Mouse (Mus musculus) midbrain, embryonic 11.5 days (tissue): Measurements from ENCODE around the gene Prune1. TPM values are rescaled to one million over a fixed set of nuclear protein-coding genes. Genes with fewer than 3 reads are reported as not detected.

ENCODE experiments used
- ATAC-seq: fragments of 200-750 bp; cut with Nextera tagmentation; 2 replicates; pipeline ENCODE4 v1.8.0; 2017; ENCODE audit warnings: moderate TSS enrichment, moderate library complexity; ENCODE audit not compliant: low FRiP score
- DNase-seq: peaks from one replicate; pipeline ENCODE4 v3.0.0; 2015; ENCODE audit warnings: low spot score; ENCODE audit errors: missing footprints
- H3K27ac ChIP-seq: fragments of 300-500 bp; sonication (generic); 2 replicates; pipeline ENCODE4 v1.5.1; 2014; ENCODE audit warnings: low read depth, low read length
- H3K27me3 ChIP-seq: fragments of 300-500 bp; sonication (generic); 2 replicates; pipeline ENCODE4 v1.6.1; 2014; ENCODE audit warnings: mild to moderate bottlenecking, low read length, moderate library complexity, mixed read lengths; ENCODE audit not compliant: control insufficient read depth, insufficient read depth
- H3K36me3 ChIP-seq: fragments of 300-500 bp; sonication (generic); 2 replicates; pipeline ENCODE4 v1.6.1; 2014; ENCODE audit warnings: mild to moderate bottlenecking, low read length, moderate library complexity, mixed read lengths; ENCODE audit not compliant: control insufficient read depth, insufficient read depth
- H3K4me1 ChIP-seq: fragments of 300-500 bp; sonication (generic); 2 replicates; pipeline ENCODE4 v1.6.1; 2014; ENCODE audit warnings: low read length; ENCODE audit not compliant: control insufficient read depth, insufficient read depth
- H3K4me2 ChIP-seq: fragments of 300-500 bp; sonication (generic); 2 replicates; pipeline ENCODE4 v1.6.1; 2014; ENCODE audit warnings: mild to moderate bottlenecking, moderate library complexity
- H3K4me3 ChIP-seq: fragments of 300-500 bp; sonication (generic); 2 replicates; pipeline ENCODE4 v1.5.1; 2014; ENCODE audit warnings: low read depth, low read length
- H3K9ac ChIP-seq: fragments of 300-500 bp; sonication (generic); 2 replicates; pipeline ENCODE4 v1.6.1; 2014; ENCODE audit warnings: low read length
- H3K9me3 ChIP-seq: fragments of 300-500 bp; sonication (generic); 2 replicates; pipeline ENCODE4 v1.6.1; 2016; ENCODE audit warnings: low read length; ENCODE audit not compliant: control insufficient read depth
- WGBS: fragments of 180-500 bp; shearing (Covaris S2); extraction: QIAGEN DNeasy Blood & Tissue Kit; methylation state at CpG from one replicate; pipeline ENCODE4 v1.1.7; 2014; 5-methylcytosine and 5-hydroxymethylcytosine counted together
- polyA plus RNA-seq: library from polyadenylated mRNA; unstranded; fragments of >200 nt; fragmentation: Nextera tagmentation; extraction: Ambion mirVana; gene quantifications from 2 replicates; pipeline ENCODE4 v1.2.1, GENCODE M21; 2014

Gene Prune1
- polyA plus RNA-seq, 1 experiment from 2014 or later, result 29.7 TPM

GRCm38 (mm10) chr3:95317414-95318080 is 35.7 kb upstream of the Prune1 start:
- no peaks in the 10 kb centered on the region for H3K27me3 ChIP-seq
- H3K9ac ChIP-seq, result no peak overlapping the region
- ATAC-seq (no peak), DNase-seq (peak; percentile 89)
- H3K4me1 ChIP-seq, result peaks cover 13% of the 10 kb centered on the region
- no peak overlapping the region for H3K4me3 ChIP-seq
- no peak overlapping the region for H3K4me2 ChIP-seq
- H3K27ac ChIP-seq, result no peak overlapping the region
- no peaks in the 10 kb centered on the region for H3K9me3 ChIP-seq
- WGBS, result 23% methylated on average over 12 of the region's 12 CpGs
- peaks cover 21% of the 10 kb centered on the region for H3K36me3 ChIP-seq

- ATAC-seq, result no peak; the same call in 1 of the 2 replicates
- Histone ChIP-seq H3K27me3 (no peaks in the 10 kb centered on the region), H3K36me3 (peaks cover 8% of the 10 kb centered on the region), H3K4me2 (peak overlapping the region; percentile 83), H3K9ac (peak overlapping the region; percentile 100), H3K27ac (peak overlapping the region; percentile 90; the same call in 1 of the 2 replicates), H3K9me3 (no peaks in the 10 kb centered on the region), H3K4me1 (peaks cover 13% of the 10 kb centered on the region), H3K4me3 (peak overlapping the region; percentile 91)
- WGBS, result 17% methylated on average over 9 of the region's 9 CpGs
- DNase-seq, result no peak
Measured at GRCm38 (mm10) chr3:95315844-95316550, 34.1 kb upstream of the Prune1 start.

GRCm38 (mm10) chr3:95315094-95315843 is 33.4 kb upstream of the Prune1 start:
- peak; percentile 99 for DNase-seq
- H3K9me3 ChIP-seq, result no peaks in the 10 kb centered on the region
- no peaks in the 10 kb centered on the region for H3K27me3 ChIP-seq
- peak overlapping the region; percentile 90 for H3K27ac ChIP-seq
- H3K36me3 ChIP-seq, result peaks cover 1% of the 10 kb centered on the region; the same call in 1 of the 2 replicates
- H3K4me2 ChIP-seq, result peak overlapping the region; percentile 83
- under 1% methylated on average over 67 of the region's 71 CpGs for whole genome bisulfite sequencing
- H3K9ac ChIP-seq, result peak overlapping the region; percentile 100
- ATAC-seq, result peak; percentile 94
- peak overlapping the region; percentile 91 for H3K4me3 ChIP-seq
- peaks cover 13% of the 10 kb centered on the region for H3K4me1 ChIP-seq

GRCm38 (mm10) chr3:95314486-95315093 is 32.7 kb upstream of the Prune1 start, which contains the start of gene Cers2:
Cers2 (plus strand) TSS chr3:95314791.
- WGBS, result 3% methylated on average over 27 of the region's 27 CpGs
- H3K4me1 ChIP-seq, result peaks cover 13% of the 10 kb centered on the region

GRCm38 (mm10) chr3:95314075-95314474 is 32.2 kb upstream of the Prune1 start:
- DNase-seq (no peak), ATAC-seq (no peak)
- H3K36me3 ChIP-seq, result no peaks in the 10 kb centered on the region
- H3K9ac ChIP-seq, result peak overlapping the region; percentile 100
- H3K9me3 ChIP-seq, result no peaks in the 10 kb centered on the region
- no peak overlapping the region for H3K4me3 ChIP-seq
- H3K27me3 ChIP-seq, result no peaks in the 10 kb centered on the region
- 49% methylated on average over 6 of the region's 6 CpGs for WGBS
- H3K27ac ChIP-seq, result no peak overlapping the region
- peaks cover 13% of the 10 kb centered on the region for H3K4me1 ChIP-seq
- H3K4me2 ChIP-seq, result peak overlapping the region; percentile 83; the same call in 1 of the 2 replicates

More at GRCm38 (mm10) chr3:95314486-95315093, 32.7 kb upstream of the Prune1 start, which contains the start of gene Cers2:
- DNase-seq (no peak), ATAC-seq (peak; percentile 74; the same call in 1 of the 2 replicates)
- Histone ChIP-seq H3K4me3 (peak within 1 kb of the TSS; percentile 91), H3K27me3 (no peaks in the 10 kb centered on the region), H3K9ac (peak within 1 kb of the TSS; percentile 100), H3K27ac (peak within 1 kb of the TSS; percentile 90), H3K4me2 (peak within 1 kb of the TSS; percentile 83), H3K9me3 (no peaks in the 10 kb centered on the region), H3K36me3 (no peaks in the 10 kb centered on the region)

- 50% methylated on average over 7 of the region's 7 CpGs for WGBS
- DNase-seq (no peak), ATAC-seq (no peak)
- Histone ChIP-seq H3K4me3 (no peak overlapping the region), H3K27me3 (no peaks in the 10 kb centered on the region), H3K36me3 (no peaks in the 10 kb centered on the region), H3K9ac (no peak overlapping the region), H3K9me3 (no peaks in the 10 kb centered on the region), H3K4me1 (peaks cover 13% of the 10 kb centered on the region), H3K4me2 (no peak overlapping the region), H3K27ac (no peak overlapping the region)
Measured at GRCm38 (mm10) chr3:95313476-95313875, 31.6 kb upstream of the Prune1 start.

- Histone ChIP-seq H3K27me3 (no peaks in the 10 kb centered on the region), H3K4me3 (no peak overlapping the region), H3K9ac (no peak overlapping the region), H3K36me3 (no peaks in the 10 kb centered on the region), H3K4me2 (no peak overlapping the region), H3K27ac (no peak overlapping the region), H3K9me3 (no peaks in the 10 kb centered on the region), H3K4me1 (peaks cover 10% of the 10 kb centered on the region)
- DNase-seq, result no peak
- 81% methylated on average over 6 of the region's 6 CpGs for WGBS
- ATAC-seq, result no peak
Measured at GRCm38 (mm10) chr3:95312623-95313022, 30.7 kb upstream of the Prune1 start.

- H3K4me2 ChIP-seq, result no peak overlapping the region
- peak; percentile 97 for DNase-seq
- H3K36me3 ChIP-seq, result no peaks in the 10 kb centered on the region
- H3K27ac ChIP-seq, result no peak overlapping the region
- H3K4me3 ChIP-seq, result no peak overlapping the region
- H3K9ac ChIP-seq, result no peak overlapping the region
- peaks cover 6% of the 10 kb centered on the region for H3K4me1 ChIP-seq
- H3K27me3 ChIP-seq, result no peaks in the 10 kb centered on the region
- H3K9me3 ChIP-seq, result no peaks in the 10 kb centered on the region
- ATAC-seq, result no peak
- WGBS, result 63% methylated on average over 9 of the region's 9 CpGs
Measured at GRCm38 (mm10) chr3:95310968-95311882, 29.3 kb upstream of the Prune1 start.
